Mouse (Mus musculus): Measurements from ENCODE around the gene Ankrd60.

Gene Ankrd60

GRCm38 (mm10) chr2:173528493-173528892 lies 49.7 kb downstream of the Ankrd60 start:
- CTCF ChIA-PET: no interaction called here

GRCm38 (mm10) chr2:173522376-173522775 lies 55.8 kb downstream of the Ankrd60 start, which contains the start of gene 1700021F07Rik:
1700021F07Rik (plus strand) TSS chr2:173522586.
- CTCF ChIA-PET: no interaction called here

Data from spleen, embryonic (tissue).